Mouse (Mus musculus): ENCODE data around the gene Prss36. TPM values are rescaled to one million over a fixed set of nuclear protein-coding genes. Genes with fewer than 3 reads are reported as not detected.

Prss36 gene
- polyA plus RNA-seq, 1 experiment from 2014 or later, result 10.0 TPM

DNA sequence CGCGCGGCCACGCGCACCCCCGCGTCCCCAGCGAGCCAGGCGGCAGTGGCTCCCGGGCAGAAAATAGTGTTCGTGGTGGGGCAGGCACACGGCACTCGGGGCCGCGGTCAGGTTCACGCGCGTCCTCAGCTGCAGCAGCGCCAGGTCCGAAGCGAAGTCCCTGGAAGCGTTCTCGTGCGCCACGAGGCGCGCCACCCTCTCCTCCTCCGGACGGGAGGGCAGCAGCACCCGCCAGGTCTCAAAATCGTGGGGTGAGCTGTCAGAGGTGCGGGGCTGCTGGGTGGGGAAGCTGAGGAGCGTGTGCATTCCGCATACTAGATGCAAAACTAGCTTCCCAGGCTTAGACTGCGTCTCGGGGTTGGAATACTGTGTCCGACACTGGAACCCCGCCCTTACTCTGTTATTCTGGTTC is 10.8 kb downstream of the Prss36 start:
- Histone ChIP-seq H3K36me3 (ENCODE audit: insufficient read depth, low read length) (no peaks in the 10 kb centered on the region), H3K9me3 (ENCODE audit: low read length) (no peaks in the 10 kb centered on the region), H3K4me3 (ENCODE audit: low read depth, low read length) (peak overlapping the region; percentile 64), H3K4me1 (ENCODE audit: insufficient read depth, low read depth, low read length) (peaks cover 10% of the 10 kb centered on the region; the same call in 1 of the 2 replicates), H3K27ac (ENCODE audit: low read length) (peak overlapping the region; percentile 71; the same call in 1 of the 2 replicates), H3K27me3 (replicated peaks; ENCODE audit: insufficient read depth, low read length) (no peaks in the 10 kb centered on the region), H3K9ac (replicated peaks; ENCODE audit: low read depth) (peak overlapping the region; percentile 51), H3K4me2 (replicated peaks; ENCODE audit: low read depth, low read length) (peak overlapping the region; percentile 99)
- peak; percentile 23 for ATAC-seq
- under 1% methylated on average over 38 of the region's 38 CpGs for WGBS
- DNase-seq (ENCODE audit: low spot score), result peak; percentile 49
- TF ChIP-seq CTCF (IDR thresholded peaks at IDR 0.05), result no peak
- TF ChIP-seq EP300 (IDR thresholded peaks at IDR 0.05), result no peak

DNA sequence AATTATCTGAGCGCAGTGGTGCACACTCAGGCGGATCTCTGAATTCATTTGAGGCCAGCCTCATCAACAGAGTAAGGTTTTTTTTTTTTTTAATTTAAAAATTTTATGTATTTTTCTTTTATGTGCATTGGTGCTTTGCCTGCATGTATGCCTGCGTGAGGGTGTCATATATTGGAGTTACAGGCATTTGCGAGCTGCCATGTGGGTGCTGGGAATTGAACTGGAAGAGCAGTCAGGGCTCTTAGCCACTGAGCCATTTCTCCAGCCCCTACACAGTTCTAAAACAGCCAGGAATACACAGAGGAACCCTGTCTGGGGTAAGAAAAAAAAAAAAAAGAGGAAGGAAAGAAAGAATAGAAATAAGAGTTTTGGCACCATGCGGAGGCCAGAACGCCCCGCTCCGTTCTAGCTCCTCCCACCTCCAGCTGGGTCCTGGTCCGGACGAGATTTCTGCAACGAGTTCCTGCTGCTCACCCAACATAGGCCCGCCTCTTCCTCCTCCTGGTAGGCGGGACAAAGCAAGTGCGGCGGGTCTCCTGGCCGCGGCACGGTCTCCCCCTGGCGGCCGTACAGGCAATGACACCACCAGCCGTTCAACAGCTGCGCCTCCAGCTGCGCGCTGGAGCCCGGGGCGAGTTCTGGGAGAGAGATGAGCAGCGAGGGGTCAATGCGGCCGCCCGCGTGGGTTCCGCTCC is 11.3 kb downstream of the Prss36 start:
- Histone ChIP-seq H3K27me3 (replicated peaks; ENCODE audit: insufficient read depth, low read length) (no peaks in the 10 kb centered on the region), H3K9me3 (ENCODE audit: low read length) (no peaks in the 10 kb centered on the region), H3K4me2 (replicated peaks; ENCODE audit: low read depth, low read length) (peak overlapping the region; percentile 99), H3K9ac (replicated peaks; ENCODE audit: low read depth) (peak overlapping the region; percentile 51), H3K36me3 (ENCODE audit: insufficient read depth, low read length) (no peaks in the 10 kb centered on the region), H3K4me1 (ENCODE audit: insufficient read depth, low read depth, low read length) (peaks cover 10% of the 10 kb centered on the region; the same call in 1 of the 2 replicates), H3K27ac (ENCODE audit: low read length) (peak overlapping the region; percentile 95; the same call in 1 of the 2 replicates), H3K4me3 (ENCODE audit: low read depth, low read length) (peak overlapping the region; percentile 64)
- 6% methylated on average over 31 of the region's 32 CpGs for WGBS
- TF ChIP-seq EP300 (IDR thresholded peaks at IDR 0.05) (no peak), CTCF (IDR thresholded peaks at IDR 0.05) (peak; percentile 99)
- DNase-seq (ENCODE audit: low spot score) (peak; percentile 99), ATAC-seq (peak; percentile 88)

DNA sequence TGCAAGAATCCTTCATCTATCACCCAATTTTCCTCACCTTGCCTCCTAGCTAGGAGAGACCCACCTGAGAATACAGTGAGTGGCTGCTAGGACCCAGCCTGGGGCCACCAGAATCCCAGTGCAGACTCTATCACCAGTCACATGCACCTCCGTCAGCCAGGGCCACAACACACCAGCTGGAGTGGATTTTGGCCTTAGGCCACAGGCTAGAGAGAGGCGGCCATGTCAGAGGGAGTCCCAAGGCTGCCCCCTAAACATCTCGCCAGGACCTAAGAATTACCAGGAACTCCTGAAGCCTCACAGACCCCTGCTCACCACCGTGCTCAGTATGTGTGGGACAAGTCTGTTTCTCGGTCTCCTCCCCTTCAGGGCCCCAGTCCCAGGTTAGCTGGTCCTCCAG is 12.4 kb downstream of the Prss36 start:
- Histone ChIP-seq H3K27ac (ENCODE audit: low read length) (peak overlapping the region; percentile 95; the same call in 1 of the 2 replicates), H3K4me1 (ENCODE audit: insufficient read depth, low read depth, low read length) (peaks cover 10% of the 10 kb centered on the region; the same call in 1 of the 2 replicates), H3K36me3 (ENCODE audit: insufficient read depth, low read length) (no peaks in the 10 kb centered on the region), H3K9ac (replicated peaks; ENCODE audit: low read depth) (no peak overlapping the region), H3K4me2 (replicated peaks; ENCODE audit: low read depth, low read length) (no peak overlapping the region), H3K4me3 (ENCODE audit: low read depth, low read length) (no peak overlapping the region), H3K27me3 (replicated peaks; ENCODE audit: insufficient read depth, low read length) (no peaks in the 10 kb centered on the region), H3K9me3 (ENCODE audit: low read length) (no peaks in the 10 kb centered on the region)
- no peak for TF ChIP-seq EP300 (IDR thresholded peaks at IDR 0.05)
- TF ChIP-seq CTCF (IDR thresholded peaks at IDR 0.05), result no peak
- 58% methylated on average over 5 of the region's 5 CpGs for WGBS
- DNase-seq (ENCODE audit: low spot score) (no peak), ATAC-seq (no peak)

DNA sequence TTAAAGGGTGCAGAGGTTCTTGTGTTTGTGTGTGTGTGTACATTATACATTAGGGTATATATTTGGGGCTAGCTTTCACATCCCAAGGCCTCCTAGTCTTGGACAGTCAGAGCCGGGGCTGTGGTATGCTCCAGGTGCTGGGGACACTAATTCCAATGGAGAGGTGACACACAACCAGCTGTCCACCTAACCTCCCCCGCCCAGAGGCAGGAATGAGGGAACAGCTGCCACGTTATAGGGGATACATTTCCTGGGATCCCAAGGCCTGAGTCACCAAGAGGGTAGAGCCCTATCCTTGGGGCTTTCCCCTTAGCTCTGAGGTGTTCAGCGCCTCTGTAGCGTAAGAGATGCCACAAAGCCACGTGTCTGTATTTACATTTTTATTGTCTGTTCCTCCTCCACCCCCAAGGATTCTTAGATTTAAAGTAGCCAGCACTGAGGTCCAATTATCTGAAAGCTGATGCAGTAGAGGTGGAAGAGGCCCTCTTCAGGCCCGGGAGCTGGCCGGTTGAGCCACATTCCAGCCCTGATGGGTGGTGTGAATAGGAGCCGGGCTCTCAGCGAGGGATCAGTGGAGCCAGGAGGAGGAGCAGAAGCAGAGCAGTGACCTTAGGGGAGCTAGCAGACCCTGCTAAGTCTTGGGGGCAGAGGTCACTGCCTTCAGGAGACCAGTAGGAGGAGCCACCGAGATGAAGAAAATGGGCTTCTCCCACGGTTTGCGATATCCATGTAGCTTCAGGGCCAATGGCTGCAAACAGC is 14.1 kb downstream of the Prss36 start:
- H3K27ac ChIP-seq (ENCODE audit: low read length), result peak overlapping the region; percentile 95
- H3K9ac ChIP-seq (replicated peaks; ENCODE audit: low read depth), result 0 out of 2 replicates have a peak overlapping the region, but pooled peaks have one; percentile 8
- peak; percentile 89 for DNase-seq (ENCODE audit: low spot score)
- H3K27me3 ChIP-seq (replicated peaks; ENCODE audit: insufficient read depth, low read length), result no peaks in the 10 kb centered on the region
- H3K36me3 ChIP-seq (ENCODE audit: insufficient read depth, low read length), result no peaks in the 10 kb centered on the region
- ATAC-seq, result peak; percentile 62
- TF ChIP-seq CTCF (IDR thresholded peaks at IDR 0.05) (peak; percentile 27), EP300 (IDR thresholded peaks at IDR 0.05) (peak; percentile 88)
- WGBS, result 26% methylated on average over 13 of the region's 13 CpGs
- no peak overlapping the region for H3K4me3 ChIP-seq (ENCODE audit: low read depth, low read length)
- no peaks in the 10 kb centered on the region for H3K9me3 ChIP-seq (ENCODE audit: low read length)
- peak overlapping the region; percentile 30 for H3K4me2 ChIP-seq (replicated peaks; ENCODE audit: low read depth, low read length)
- H3K4me1 ChIP-seq (ENCODE audit: insufficient read depth, low read depth, low read length), result peaks cover 10% of the 10 kb centered on the region; the same call in 1 of the 2 replicates

DNA sequence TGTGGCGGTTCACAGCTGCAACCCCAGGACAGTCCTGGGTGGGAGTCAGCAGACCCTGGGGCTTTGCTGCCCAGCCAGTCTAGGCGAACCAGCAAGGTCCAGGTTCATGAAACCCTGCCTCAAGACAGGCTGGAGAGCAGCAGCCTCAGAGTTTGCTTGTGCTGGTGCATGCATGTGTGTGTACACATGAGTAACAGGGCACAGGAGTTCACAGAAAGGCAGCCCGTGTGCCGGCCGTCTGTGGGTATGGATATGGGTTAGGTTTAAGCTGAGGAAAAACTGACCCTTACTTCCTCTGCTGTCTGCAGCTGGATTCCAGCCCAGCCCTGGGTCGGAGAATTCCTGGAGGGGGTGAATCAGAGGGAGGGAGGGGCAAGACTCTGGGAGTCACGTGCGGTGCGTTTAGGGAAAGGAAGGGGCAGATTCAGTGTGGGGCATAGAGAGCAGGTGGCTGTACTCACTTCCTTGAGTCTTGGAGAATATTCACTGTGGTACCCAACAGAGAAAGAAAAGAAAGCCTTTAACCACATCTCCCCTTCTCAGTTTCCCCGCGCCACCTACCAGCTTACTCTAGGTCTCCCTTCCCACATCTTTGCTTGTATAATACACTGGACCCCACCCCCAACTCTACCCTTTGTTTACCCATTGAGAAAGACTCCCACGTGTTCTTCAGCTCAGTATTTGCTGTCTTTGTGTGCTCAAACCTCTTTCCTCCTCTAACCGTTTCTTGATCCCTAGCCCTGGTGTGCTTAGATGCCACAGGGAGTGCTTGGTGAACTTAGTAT is 15.0 kb downstream of the Prss36 start:
- Histone ChIP-seq H3K27ac (ENCODE audit: low read length) (peak overlapping the region; percentile 95), H3K27me3 (replicated peaks; ENCODE audit: insufficient read depth, low read length) (no peaks in the 10 kb centered on the region), H3K4me2 (replicated peaks; ENCODE audit: low read depth, low read length) (peak overlapping the region; percentile 30), H3K4me3 (ENCODE audit: low read depth, low read length) (no peak overlapping the region), H3K9me3 (ENCODE audit: low read length) (no peaks in the 10 kb centered on the region), H3K36me3 (ENCODE audit: insufficient read depth, low read length) (no peaks in the 10 kb centered on the region), H3K9ac (replicated peaks; ENCODE audit: low read depth) (no peak overlapping the region), H3K4me1 (ENCODE audit: insufficient read depth, low read depth, low read length) (peaks cover 10% of the 10 kb centered on the region; the same call in 1 of the 2 replicates)
- DNase-seq (ENCODE audit: low spot score), result peak; percentile 86
- TF ChIP-seq CTCF (IDR thresholded peaks at IDR 0.05) (no peak), EP300 (IDR thresholded peaks at IDR 0.05) (peak; percentile 59)
- WGBS, result 18% methylated on average over 13 of the region's 13 CpGs
- ATAC-seq, result peak; percentile 34
